Mouse (Mus musculus): ENCODE measurements at regions not wholly inside any gene's neighbourhood (a gene's known extent, or its start where the extent isn't known, plus 50 kb on each side); places are given as distances from the start of the nearest gene placed in this dataset.
A peak's percentile ranks its signal among the peaks of the same experiment; 100 is the strongest.

DNA sequence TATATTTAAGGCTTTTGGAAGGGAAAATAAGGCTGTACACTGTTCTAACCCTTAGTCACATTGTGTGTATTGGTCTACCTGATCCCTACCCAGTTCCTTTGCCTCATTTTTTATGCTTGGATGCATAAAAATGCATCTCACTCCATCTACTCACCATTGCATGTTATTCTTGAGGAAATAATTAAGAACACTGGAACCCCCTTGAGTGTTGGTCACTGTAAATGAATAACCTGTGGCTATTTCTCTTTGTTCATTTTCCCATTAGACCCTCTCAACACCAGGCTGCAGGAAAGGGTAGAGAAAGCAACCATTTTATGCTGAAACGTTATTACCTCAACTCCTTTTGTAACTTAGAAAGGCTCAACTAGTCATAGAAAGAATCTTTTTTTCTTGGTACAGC, 442.0 kb upstream of the Lrrc7 start:
- Histone ChIP-seq H3K27ac (ENCODE audit: low read length) (no peak overlapping the region), H3K36me3 (ENCODE audit: insufficient read depth, low read length) (no peaks in the 10 kb centered on the region), H3K4me2 (replicated peaks; ENCODE audit: low read depth, low read length) (no peak overlapping the region), H3K27me3 (ENCODE audit: insufficient read depth, low read length) (no peaks in the 10 kb centered on the region), H3K9ac (replicated peaks; ENCODE audit: low read length) (no peak overlapping the region), H3K4me1 (ENCODE audit: insufficient read depth, low read length) (no peaks in the 10 kb centered on the region), H3K9me3 (ENCODE audit: low read length) (no peaks in the 10 kb centered on the region), H3K4me3 (ENCODE audit: low read length) (no peak overlapping the region)
- peak; percentile 87 for ATAC-seq (ENCODE audit: low FRiP score, low TSS enrichment)
- 45% methylated on average over 1 of the region's 1 CpGs for WGBS

- H3K9ac ChIP-seq (replicated peaks; ENCODE audit: low read length): no peak overlapping the region
Measured at GRCm38 (mm10) chr3:158985438-158986111, 423.6 kb upstream of the Lrrc7 start.

GRCm38 (mm10) chr3:158947063-158947462, 385.0 kb upstream of the Lrrc7 start:
- Histone ChIP-seq H3K4me3 (ENCODE audit: low read length) (no peak overlapping the region), H3K9me3 (ENCODE audit: low read length) (0 out of 2 replicates have a peak, but pooled peaks cover 3% of the 10 kb centered on the region), H3K27ac (ENCODE audit: low read length) (no peak overlapping the region), H3K9ac (replicated peaks; ENCODE audit: low read length) (no peak overlapping the region), H3K27me3 (ENCODE audit: insufficient read depth, low read length) (no peaks in the 10 kb centered on the region), H3K4me1 (ENCODE audit: insufficient read depth, low read length) (no peaks in the 10 kb centered on the region), H3K36me3 (ENCODE audit: insufficient read depth, low read length) (no peaks in the 10 kb centered on the region), H3K4me2 (replicated peaks; ENCODE audit: low read depth, low read length) (no peak overlapping the region)
- no peak for ATAC-seq (ENCODE audit: low FRiP score, low TSS enrichment)

More at GRCm38 (mm10) chr3:158985438-158986111, 423.6 kb upstream of the Lrrc7 start:
- H3K4me1 ChIP-seq (ENCODE audit: insufficient read depth, low read length): no peaks in the 10 kb centered on the region
- H3K4me2 ChIP-seq (replicated peaks; ENCODE audit: low read depth, low read length): no peak overlapping the region
- no peaks in the 10 kb centered on the region for H3K36me3 ChIP-seq (ENCODE audit: insufficient read depth, low read length)
- no peak overlapping the region for H3K27ac ChIP-seq (ENCODE audit: low read length)
- whole genome bisulfite sequencing: 84% methylated on average over 5 of the region's 5 CpGs
- no peaks in the 10 kb centered on the region for H3K9me3 ChIP-seq (ENCODE audit: low read length)
- H3K4me3 ChIP-seq (ENCODE audit: low read length): no peak overlapping the region
- no peaks in the 10 kb centered on the region for H3K27me3 ChIP-seq (ENCODE audit: insufficient read depth, low read length)
- no peak for ATAC-seq (ENCODE audit: low FRiP score, low TSS enrichment)

DNA sequence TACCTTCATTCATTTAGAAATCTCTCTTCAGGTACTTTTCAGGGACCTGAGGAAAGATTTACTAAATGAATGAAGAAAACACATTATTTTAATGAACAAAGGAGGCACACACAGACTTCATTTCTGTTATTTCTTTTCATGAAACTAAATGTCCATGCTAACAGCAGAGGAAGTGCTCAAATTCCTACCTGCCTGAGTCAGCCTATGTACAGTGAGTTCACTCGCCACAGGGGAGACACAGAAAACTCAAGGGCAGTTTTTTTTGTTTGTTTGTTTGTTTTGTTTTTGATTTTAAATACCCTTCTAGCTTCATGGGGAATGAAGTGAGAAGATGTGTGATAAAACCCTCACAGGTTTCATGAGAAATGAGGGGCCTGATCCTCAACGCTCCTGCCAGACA, 343.1 kb upstream of the Lrrc7 start:
- H3K4me1 ChIP-seq (ENCODE audit: insufficient read depth, low read length): no peaks in the 10 kb centered on the region
- no peak for ATAC-seq (ENCODE audit: low FRiP score, low TSS enrichment)
- H3K27me3 ChIP-seq (ENCODE audit: insufficient read depth, low read length): no peaks in the 10 kb centered on the region
- H3K36me3 ChIP-seq (ENCODE audit: insufficient read depth, low read length): no peaks in the 10 kb centered on the region
- H3K9me3 ChIP-seq (ENCODE audit: low read length): no peaks in the 10 kb centered on the region
- 23% methylated on average over 2 of the region's 2 CpGs for WGBS
- no peak overlapping the region for H3K27ac ChIP-seq (ENCODE audit: low read length)
- H3K9ac ChIP-seq (replicated peaks; ENCODE audit: low read length): no peak overlapping the region
- H3K4me2 ChIP-seq (replicated peaks; ENCODE audit: low read depth, low read length): no peak overlapping the region
- H3K4me3 ChIP-seq (ENCODE audit: low read length): no peak overlapping the region

GRCm38 (mm10) chr3:158899458-158899857, 337.4 kb upstream of the Lrrc7 start:
- Histone ChIP-seq H3K9me3 (ENCODE audit: low read length) (no peaks in the 10 kb centered on the region), H3K4me1 (ENCODE audit: insufficient read depth, low read length) (no peaks in the 10 kb centered on the region), H3K27me3 (ENCODE audit: insufficient read depth, low read length) (no peaks in the 10 kb centered on the region), H3K36me3 (ENCODE audit: insufficient read depth, low read length) (no peaks in the 10 kb centered on the region), H3K27ac (ENCODE audit: low read length) (no peak overlapping the region), H3K9ac (replicated peaks; ENCODE audit: low read length) (no peak overlapping the region), H3K4me2 (replicated peaks; ENCODE audit: low read depth, low read length) (no peak overlapping the region), H3K4me3 (ENCODE audit: low read length) (no peak overlapping the region)
- no peak for ATAC-seq (ENCODE audit: low FRiP score, low TSS enrichment)

DNA sequence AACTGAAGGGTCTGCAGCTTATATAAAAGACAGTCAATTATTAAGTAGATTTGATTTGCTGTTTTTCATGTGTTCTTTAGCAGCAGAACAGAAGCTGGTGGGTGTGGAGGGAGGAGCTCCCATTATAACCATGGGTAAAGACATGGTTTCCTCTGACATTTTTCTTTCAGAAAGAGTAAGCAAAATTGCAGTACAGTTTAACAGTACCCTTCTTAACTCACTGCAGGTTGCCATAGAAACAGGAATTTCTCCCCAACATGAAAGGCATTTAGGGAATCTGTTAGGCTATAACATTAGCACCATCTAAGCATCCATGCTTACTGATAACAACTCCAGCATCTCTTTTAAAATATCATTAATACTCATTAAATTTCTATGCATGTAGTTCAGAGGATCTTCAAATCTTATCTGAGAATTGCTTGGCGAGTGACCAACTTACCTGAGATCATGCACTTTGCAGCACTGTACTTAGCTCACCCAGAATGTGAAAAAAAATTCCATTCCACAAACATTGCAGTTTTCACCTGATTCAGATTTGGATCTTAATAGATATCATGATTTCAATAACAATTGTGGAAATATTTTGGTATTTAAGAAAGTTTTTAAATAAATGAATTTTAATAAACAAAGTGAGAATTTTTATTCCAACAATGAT, 324.8 kb upstream of the Lrrc7 start:
- Histone ChIP-seq H3K9ac (replicated peaks; ENCODE audit: low read length) (no peak overlapping the region), H3K4me3 (ENCODE audit: low read length) (no peak overlapping the region), H3K27me3 (ENCODE audit: insufficient read depth, low read length) (no peaks in the 10 kb centered on the region), H3K9me3 (ENCODE audit: low read length) (no peaks in the 10 kb centered on the region), H3K4me1 (ENCODE audit: insufficient read depth, low read length) (no peaks in the 10 kb centered on the region), H3K36me3 (ENCODE audit: insufficient read depth, low read length) (no peaks in the 10 kb centered on the region), H3K27ac (ENCODE audit: low read length) (no peak overlapping the region), H3K4me2 (replicated peaks; ENCODE audit: low read depth, low read length) (no peak overlapping the region)
- no peak for ATAC-seq (ENCODE audit: low FRiP score, low TSS enrichment)
- 63% methylated on average over 1 of the region's 1 CpGs for WGBS

DNA sequence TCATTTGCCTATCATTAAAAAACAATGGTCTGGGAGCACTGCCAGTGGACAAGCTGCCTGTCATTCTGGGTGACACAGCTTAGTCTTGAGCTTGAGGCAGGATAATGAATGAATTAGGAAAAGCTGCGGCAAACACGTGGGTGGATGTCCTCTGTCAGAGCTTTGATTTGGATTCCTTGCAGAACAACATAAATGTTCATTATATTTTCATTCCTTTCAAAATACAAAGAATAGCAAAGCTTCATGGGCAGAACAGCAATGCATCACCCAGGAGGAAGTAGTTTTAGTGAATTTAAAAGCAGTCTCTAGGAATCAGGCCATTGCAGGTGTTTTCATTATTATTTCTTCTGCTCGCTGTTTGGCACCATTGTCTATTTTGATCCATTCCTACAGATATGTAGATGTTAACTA, 324.3 kb upstream of the Lrrc7 start:
- H3K4me3 ChIP-seq (ENCODE audit: low read length): no peak overlapping the region
- H3K27me3 ChIP-seq (ENCODE audit: insufficient read depth, low read length): no peaks in the 10 kb centered on the region
- no peak overlapping the region for H3K9ac ChIP-seq (replicated peaks; ENCODE audit: low read length)
- no peak for ATAC-seq (ENCODE audit: low FRiP score, low TSS enrichment)
- no peaks in the 10 kb centered on the region for H3K36me3 ChIP-seq (ENCODE audit: insufficient read depth, low read length)
- WGBS: 38% methylated on average over 3 of the region's 3 CpGs
- no peak overlapping the region for H3K27ac ChIP-seq (ENCODE audit: low read length)
- no peaks in the 10 kb centered on the region for H3K9me3 ChIP-seq (ENCODE audit: low read length)
- no peak overlapping the region for H3K4me2 ChIP-seq (replicated peaks; ENCODE audit: low read depth, low read length)
- no peaks in the 10 kb centered on the region for H3K4me1 ChIP-seq (ENCODE audit: insufficient read depth, low read length)
